Mouse (Mus musculus) urinary bladder, adult 2 months (tissue): ENCODE measurements around the gene Rbfox3. TPM values are rescaled to one million over a fixed set of nuclear protein-coding genes. Genes with fewer than 3 reads are reported as not detected.

ENCODE experiments used
- DNase-seq: peaks from one replicate; pipeline ENCODE4 v3.0.0; 2022; ENCODE audit warnings: low spot score
- polyA plus RNA-seq: library from polyadenylated mRNA; depleted of rRNA; stranded (reverse); fragments of >200 nt; gene quantifications from 2 replicates; pipeline ENCODE4 v1.2.3, GENCODE M21; 2012

The Rbfox3 gene
- polyA plus RNA-seq, 1 experiment: 23.3 TPM

GRCm38 (mm10) chr11:118553926-118554325 lies 357.5 kb downstream of the Rbfox3 start:
- DNase-seq: no peak

GRCm38 (mm10) chr11:118553001-118553400 lies 358.4 kb downstream of the Rbfox3 start:
- no peak for DNase-seq

GRCm38 (mm10) chr11:118552478-118552877 lies 358.9 kb downstream of the Rbfox3 start:
- DNase-seq: no peak

- DNase-seq: no peak
These were observed 359.7 kb downstream of the Rbfox3 start for GRCm38 (mm10) chr11:118551705-118552104.

GRCm38 (mm10) chr11:118550773-118551520 lies 360.4 kb downstream of the Rbfox3 start:
- no peak for DNase-seq

- no peak for DNase-seq
These were observed 363.2 kb downstream of the Rbfox3 start for GRCm38 (mm10) chr11:118548242-118548641.

- DNase-seq: no peak
These were observed 365.1 kb downstream of the Rbfox3 start for GRCm38 (mm10) chr11:118546269-118546668.

GRCm38 (mm10) chr11:118545690-118546089 lies 365.7 kb downstream of the Rbfox3 start:
- DNase-seq: no peak

- DNase-seq: no peak
These were observed 366.8 kb downstream of the Rbfox3 start for GRCm38 (mm10) chr11:118544564-118544963.

GRCm38 (mm10) chr11:118542906-118543305 lies 368.5 kb downstream of the Rbfox3 start:
- no peak for DNase-seq

GRCm38 (mm10) chr11:118540411-118541026 lies 370.9 kb downstream of the Rbfox3 start:
- DNase-seq: no peak

- DNase-seq: no peak
These were observed 373.4 kb downstream of the Rbfox3 start for GRCm38 (mm10) chr11:118538008-118538407.

- DNase-seq: no peak
These were observed 376.9 kb downstream of the Rbfox3 start for GRCm38 (mm10) chr11:118534382-118535092.

- DNase-seq: no peak
These were observed 381.1 kb downstream of the Rbfox3 start for GRCm38 (mm10) chr11:118530313-118530712.

- DNase-seq: no peak
These were observed 382.6 kb downstream of the Rbfox3 start for GRCm38 (mm10) chr11:118528761-118529160.

- no peak for DNase-seq
These were observed 386.3 kb downstream of the Rbfox3 start for GRCm38 (mm10) chr11:118525059-118525458.

- no peak for DNase-seq
These were observed 387.8 kb downstream of the Rbfox3 start for GRCm38 (mm10) chr11:118523496-118524145.

- DNase-seq: no peak
These were observed 390.5 kb downstream of the Rbfox3 start for GRCm38 (mm10) chr11:118520932-118521331.

GRCm38 (mm10) chr11:118520251-118520650 lies 391.1 kb downstream of the Rbfox3 start:
- DNase-seq: no peak

GRCm38 (mm10) chr11:118518743-118519142 lies 392.7 kb downstream of the Rbfox3 start:
- no peak for DNase-seq

GRCm38 (mm10) chr11:118517924-118518323 lies 393.5 kb downstream of the Rbfox3 start:
- no peak for DNase-seq

- no peak for DNase-seq
These were observed 399.0 kb downstream of the Rbfox3 start for GRCm38 (mm10) chr11:118512257-118512910.
